Mouse (Mus musculus) adrenal gland, postnatal 14 days (tissue): ENCODE results near the gene Chaf1b. TPM values are rescaled to one million over a fixed set of nuclear protein-coding genes. Genes with fewer than 3 reads are reported as not detected.

Experiments
- DNase-seq: peaks from one replicate; pipeline ENCODE4 v3.0.0; 2021; ENCODE audit warnings: mixed read lengths
- total RNA-seq: library from RNA; stranded (reverse); gene quantifications from 2 replicates; pipeline ENCODE4 v1.2.3, GENCODE M21; 2021

The Chaf1b gene
- total RNA-seq, 1 experiment from 2014 or later = 9.3 TPM

DNA sequence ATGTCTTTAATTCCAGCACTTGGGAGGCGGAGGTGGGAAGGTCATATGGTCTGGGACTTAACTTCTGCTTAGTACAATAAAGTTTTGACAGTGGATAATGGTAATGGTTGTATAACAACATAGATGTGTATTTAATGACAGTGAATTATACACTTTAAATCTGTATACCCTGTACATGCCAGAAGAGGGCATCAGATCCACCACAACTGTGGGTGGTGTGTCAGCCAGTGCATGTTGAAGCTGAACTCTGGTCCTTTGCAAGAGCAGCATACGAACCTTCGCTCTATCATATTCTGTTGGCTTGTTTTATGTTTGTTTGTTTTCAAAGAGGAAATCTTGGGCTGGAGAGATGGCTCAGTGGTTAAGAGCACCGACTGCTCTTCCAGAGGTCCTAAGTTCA, 63.7 kb downstream of the Chaf1b start:
- DNase-seq = no peak

Other genes with a start within 250 kb of the Chaf1b start
- 8.3 and 9.8 TPM in 2 replicates for gene Cbr3, start 200.7 kb upstream of the Chaf1b start, total RNA-seq
- 24.1 and 24.5 TPM in 2 replicates for gene Dop1b, start 172.0 kb upstream of the Chaf1b start, total RNA-seq
- gene Morc3, start 51.8 kb upstream of the Chaf1b start, total RNA-seq = 33.6 and 43.6 TPM in 2 replicates
- gene Cldn14, start 124.9 kb downstream of the Chaf1b start, total RNA-seq = 2.4 TPM in 1 of 2 replicates, not detected in the other
- not detected in 2 replicates for gene Sim2, start 201.0 kb downstream of the Chaf1b start, total RNA-seq